Mouse (Mus musculus) bone marrow, adult 2 months (tissue): Measurements from ENCODE around the gene Ispd.

Source experiments
- CTCF ChIP-seq: fragments of 200-500 bp; IDR thresholded peaks from 2 replicates; pipeline ENCODE4 v1.5.1; 2011; ENCODE audit warnings: low read length, control low read depth; ENCODE audit not compliant: control insufficient read depth, insufficient read depth
- POLR2A ChIP-seq: fragments of 200-500 bp; IDR thresholded peaks from 2 replicates; pipeline ENCODE4 v1.6.1; 2011; ENCODE audit warnings: low read depth, mild to moderate bottlenecking, control low read depth, low read length, borderline replicate concordance; ENCODE audit not compliant: control insufficient read depth

- no peak for TF ChIP-seq CTCF
- TF ChIP-seq POLR2A = peak; percentile 34; the same call in 1 of the 2 replicates
These were observed at the start of gene Ispd, which contains the start of gene D630036H23Rik for GRCm38 (mm10) chr12:36381441-36382340.
